Mouse (Mus musculus) kidney, postnatal 10 days (tissue): ENCODE measurements around the gene Helz2.

ENCODE experiments used
- DNase-seq: peaks from one replicate; pipeline ENCODE4 v3.0.0; 2021; ENCODE audit warnings: mixed read lengths

Gene Helz2

GRCm38 (mm10) chr2:181237251-181238014 is 4.4 kb downstream of the Helz2 start:
- DNase-seq: no peak

GRCm38 (mm10) chr2:181235681-181236566 is 5.9 kb downstream of the Helz2 start:
- no peak for DNase-seq

GRCm38 (mm10) chr2:181234680-181235079 is 7.1 kb downstream of the Helz2 start:
- DNase-seq: no peak

GRCm38 (mm10) chr2:181233443-181233842 is 8.4 kb downstream of the Helz2 start:
- DNase-seq: no peak

- no peak for DNase-seq
Observed at GRCm38 (mm10) chr2:181231171-181231570, 10.7 kb downstream of the Helz2 start.

GRCm38 (mm10) chr2:181228335-181228734 is 13.5 kb downstream of the Helz2 start:
- DNase-seq: no peak

GRCm38 (mm10) chr2:181227122-181227521 is 14.7 kb downstream of the Helz2 start:
- no peak for DNase-seq

GRCm38 (mm10) chr2:181224994-181225393 is 16.8 kb downstream of the Helz2 start:
- no peak for DNase-seq

GRCm38 (mm10) chr2:181220361-181220760 is 21.5 kb downstream of the Helz2 start:
- peak; percentile 53 for DNase-seq

GRCm38 (mm10) chr2:181219538-181220216 is 22.1 kb downstream of the Helz2 start, which contains the start of gene Fndc11:
Gene Fndc11, plus strand, starts transcription at chr2:181220013.
- peak; percentile 88 for DNase-seq

GRCm38 (mm10) chr2:181218881-181219485 is 22.8 kb downstream of the Helz2 start:
- no peak for DNase-seq

GRCm38 (mm10) chr2:181216037-181216436 is 25.8 kb downstream of the Helz2 start:
- no peak for DNase-seq

GRCm38 (mm10) chr2:181213021-181213445 is 28.8 kb downstream of the Helz2 start, which contains the start of gene Srms:
Gene Srms, minus strand, starts transcription at chr2:181213185.
- peak; percentile 47 for DNase-seq

GRCm38 (mm10) chr2:181212389-181213020 is 29.3 kb downstream of the Helz2 start:
- DNase-seq: peak; percentile 29

- no peak for DNase-seq
Observed at GRCm38 (mm10) chr2:181206118-181206517, 35.7 kb downstream of the Helz2 start.

GRCm38 (mm10) chr2:181205678-181206077 is 36.1 kb downstream of the Helz2 start:
- DNase-seq: no peak

GRCm38 (mm10) chr2:181202886-181203285 is 38.9 kb downstream of the Helz2 start:
- DNase-seq: no peak

GRCm38 (mm10) chr2:181202422-181202821 is 39.4 kb downstream of the Helz2 start, which contains the start of gene Ptk6:
Gene Ptk6, minus strand, starts transcription at chr2:181202789.
- no peak for DNase-seq

- no peak for DNase-seq
Observed at GRCm38 (mm10) chr2:181201606-181202005, 40.2 kb downstream of the Helz2 start.

GRCm38 (mm10) chr2:181196628-181197300 is 45.1 kb downstream of the Helz2 start:
- no peak for DNase-seq

GRCm38 (mm10) chr2:181193044-181193443 is 48.8 kb downstream of the Helz2 start:
- DNase-seq: no peak
